Mouse (Mus musculus) limb, embryonic 12.5 days (tissue): ENCODE results near the gene 4930470P17Rik. TPM values are rescaled to one million over a fixed set of nuclear protein-coding genes. Genes with fewer than 3 reads are reported as not detected.
"Not testable (repeated sequence)": the region's sequence is repeated elsewhere in the genome, so short reads cannot be mapped to it uniquely, and the experiment has no call there.

Source experiments
- ATAC-seq: fragments of 200-750 bp; cut with Nextera tagmentation; 2 replicates; pipeline ENCODE4 v1.8.0; 2017; ENCODE audit warnings: low read depth, moderate TSS enrichment; ENCODE audit not compliant: insufficient number of reproducible peaks, insufficient read depth, low FRiP score, low TSS enrichment
- H3K27ac ChIP-seq: fragments of 300-500 bp; sonication (generic); 2 replicates; pipeline ENCODE4 v1.5.1; 2016; ENCODE audit warnings: mild to moderate bottlenecking, moderate library complexity
- H3K27me3 ChIP-seq: fragments of 300-500 bp; sonication (generic); 2 replicates; pipeline ENCODE4 v1.6.1; 2016; ENCODE audit warnings: mild to moderate bottlenecking, moderate library complexity
- H3K36me3 ChIP-seq: fragments of 300-500 bp; sonication (generic); 2 replicates; pipeline ENCODE4 v1.6.1; 2016; ENCODE audit warnings: mild to moderate bottlenecking, moderate library complexity
- H3K4me1 ChIP-seq: fragments of 300-500 bp; sonication (generic); replicated peaks from 2 replicates; pipeline ENCODE4 v1.6.1; 2016
- H3K4me2 ChIP-seq: fragments of 300-500 bp; sonication (generic); 2 replicates; pipeline ENCODE4 v1.6.1; 2016; ENCODE audit warnings: mild to moderate bottlenecking, moderate library complexity
- H3K4me3 ChIP-seq: fragments of 300-500 bp; sonication (generic); replicated peaks from 2 replicates; pipeline ENCODE4 v1.5.1; 2016; ENCODE audit warnings: mild to moderate bottlenecking
- H3K9ac ChIP-seq: fragments of 300-500 bp; sonication (generic); replicated peaks from 2 replicates; pipeline ENCODE4 v1.6.1; 2016; ENCODE audit warnings: mild to moderate bottlenecking, moderate library complexity
- H3K9me3 ChIP-seq: fragments of 300-500 bp; sonication (generic); 2 replicates; pipeline ENCODE4 v1.6.1; 2016; ENCODE audit warnings: mild to moderate bottlenecking, moderate library complexity
- WGBS: fragments of 180-500 bp; shearing (Covaris S2); methylation state at CpG from one replicate; pipeline ENCODE4 v1.1.7; 2016; 5-methylcytosine and 5-hydroxymethylcytosine counted together
- polyA plus RNA-seq: library from polyadenylated mRNA; unstranded; fragments of >200 nt; fragmentation: Nextera tagmentation; extraction: Ambion mirVana; gene quantifications from 2 replicates; pipeline ENCODE4 v1.2.1, GENCODE M21; 2016

The 4930470P17Rik gene
- polyA plus RNA-seq: not detected in 2 replicates

GRCm38 (mm10) chr2:170601917-170602316 lies at the start of gene 4930470P17Rik:
TSS of gene 4930470P17Rik (minus strand) at chr2:170602017.
- Histone ChIP-seq H3K27ac (no peak within 1 kb of the TSS), H3K4me2 (no peak within 1 kb of the TSS), H3K9ac (no peak within 1 kb of the TSS), H3K9me3 (peaks cover 5% of the 10 kb centered on the region), H3K36me3 (no peaks in the 10 kb centered on the region), H3K4me1 (peaks cover 6% of the 10 kb centered on the region), H3K27me3 (no peaks in the 10 kb centered on the region), H3K4me3 (no peak within 1 kb of the TSS)
- WGBS: 65% methylated on average over 9 of the region's 9 CpGs
- ATAC-seq: no peak

DNA sequence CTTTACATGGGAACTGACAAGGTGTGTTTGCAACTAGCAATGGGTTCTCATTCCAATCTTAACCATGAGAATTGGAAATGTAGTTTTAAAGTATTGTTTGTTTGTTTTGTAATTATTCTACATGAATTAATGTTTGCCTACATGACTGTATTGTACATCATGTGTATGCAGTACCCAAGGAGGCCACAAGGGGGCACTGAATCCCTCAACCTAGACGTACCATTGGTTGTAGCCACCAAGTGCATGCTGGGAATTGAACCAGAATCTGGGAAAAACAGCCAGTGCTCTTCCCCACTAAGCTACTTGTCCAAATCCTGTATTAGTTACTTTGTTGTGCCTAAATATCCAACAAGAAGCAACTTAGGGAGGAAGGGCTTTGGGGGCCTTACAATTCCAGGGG lies 49.7 kb upstream of the 4930470P17Rik start:
- Histone ChIP-seq H3K4me1 (no peaks in the 10 kb centered on the region), H3K9ac (no peak overlapping the region)

GRCm38 (mm10) chr2:170648542-170648941 lies 46.7 kb upstream of the 4930470P17Rik start:
- WGBS: 83% methylated on average over 11 of the region's 11 CpGs
- no peak overlapping the region for H3K9ac ChIP-seq
- ATAC-seq: no peak
- H3K9me3 ChIP-seq: 0 out of 2 replicates have a peak, but pooled peaks cover 4% of the 10 kb centered on the region
- H3K4me2 ChIP-seq: no peak overlapping the region
- no peaks in the 10 kb centered on the region for H3K4me1 ChIP-seq
- no peak overlapping the region for H3K27ac ChIP-seq
- no peaks in the 10 kb centered on the region for H3K27me3 ChIP-seq
- H3K4me3 ChIP-seq: no peak overlapping the region
- H3K36me3 ChIP-seq: no peaks in the 10 kb centered on the region

More for the DNA sequence above, 49.7 kb upstream of the 4930470P17Rik start:
- H3K36me3 ChIP-seq: no peaks in the 10 kb centered on the region
- 85% methylated on average over 1 of the region's 1 CpGs for WGBS
- 0 out of 2 replicates have a peak, but pooled peaks cover 4% of the 10 kb centered on the region for H3K9me3 ChIP-seq
- no peak overlapping the region for H3K4me3 ChIP-seq
- H3K4me2 ChIP-seq: no peak overlapping the region
- H3K27me3 ChIP-seq: no peaks in the 10 kb centered on the region
- no peak overlapping the region for H3K27ac ChIP-seq
- ATAC-seq: no peak

DNA sequence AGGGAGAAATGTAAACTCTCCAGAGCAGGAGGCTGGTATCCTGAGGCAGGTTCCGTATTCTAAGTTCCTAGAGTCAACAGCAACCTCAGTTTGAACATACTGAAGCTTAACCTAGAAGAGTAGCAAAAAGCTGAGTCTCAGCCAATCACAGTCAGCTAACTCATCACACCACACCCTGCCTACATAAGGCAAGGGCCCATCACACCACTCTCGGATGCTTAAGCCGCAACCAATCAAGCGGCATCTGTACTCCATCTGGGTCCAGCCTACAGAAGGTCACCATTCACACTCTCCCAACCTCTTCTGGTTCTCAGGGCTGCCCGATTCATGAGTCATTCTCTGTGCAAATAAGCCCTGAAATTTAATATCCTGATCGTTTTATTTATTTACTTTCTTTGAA lies 44.4 kb upstream of the 4930470P17Rik start:
- Histone ChIP-seq H3K4me1 (0 out of 2 replicates have a peak, but pooled peaks cover 6% of the 10 kb centered on the region), H3K4me2 (no peak overlapping the region), H3K27me3 (no peaks in the 10 kb centered on the region), H3K36me3 (no peaks in the 10 kb centered on the region), H3K9me3 (no peaks in the 10 kb centered on the region), H3K4me3 (no peak overlapping the region), H3K27ac (no peak overlapping the region), H3K9ac (no peak overlapping the region)
- ATAC-seq: no peak
- 90% methylated on average over 6 of the region's 6 CpGs for WGBS

DNA sequence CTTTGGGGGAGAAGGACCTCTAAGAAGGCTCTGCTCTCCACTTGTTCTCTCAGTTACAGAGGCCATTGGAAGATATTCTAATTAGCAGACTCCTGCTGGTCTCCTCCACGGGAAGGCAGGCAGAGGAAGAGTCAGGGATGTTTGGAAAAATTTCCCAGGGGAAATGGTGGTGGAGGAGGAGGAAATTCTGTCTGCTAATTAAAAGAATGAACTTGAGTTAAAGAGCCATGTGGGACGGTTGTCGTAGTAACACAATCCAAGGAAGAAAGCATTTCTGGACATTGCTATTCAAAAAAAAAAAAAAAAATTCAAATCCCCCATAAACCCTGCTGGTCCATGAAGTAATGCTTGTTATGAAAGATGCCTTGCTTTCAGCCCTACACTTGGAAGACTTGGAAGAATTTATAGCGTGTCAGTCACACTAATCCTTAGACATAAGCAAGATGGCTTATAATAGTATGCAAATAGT lies 40.6 kb upstream of the 4930470P17Rik start:
- H3K27me3 ChIP-seq: no peaks in the 10 kb centered on the region
- H3K36me3 ChIP-seq: no peaks in the 10 kb centered on the region
- 55% methylated on average over 4 of the region's 4 CpGs for WGBS
- H3K9ac ChIP-seq: no peak overlapping the region
- no peak overlapping the region for H3K4me3 ChIP-seq
- no peaks in the 10 kb centered on the region for H3K9me3 ChIP-seq
- H3K27ac ChIP-seq: no peak overlapping the region
- no peak for ATAC-seq
- peaks cover 21% of the 10 kb centered on the region; the same call in 1 of the 2 replicates for H3K4me1 ChIP-seq
- no peak overlapping the region for H3K4me2 ChIP-seq

DNA sequence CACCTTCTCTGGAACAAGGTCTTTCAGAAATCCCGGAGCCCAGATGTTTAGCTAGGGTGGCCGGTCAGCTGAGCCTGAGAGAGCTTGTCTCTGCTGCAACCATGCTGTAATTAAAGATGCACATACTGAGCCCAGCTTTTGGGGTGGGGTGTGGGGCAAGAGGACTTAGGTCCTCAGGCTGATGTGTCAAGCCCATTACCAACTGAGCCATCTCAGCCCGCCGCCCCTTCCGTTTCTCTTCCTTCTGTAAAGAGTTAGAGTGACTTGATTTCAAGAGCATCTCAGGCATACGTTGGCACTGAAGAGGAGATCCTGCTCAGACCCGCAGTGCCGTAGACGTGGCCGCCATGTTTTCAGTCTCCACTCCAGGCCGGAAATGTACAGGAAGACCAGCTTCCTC lies 38.5 kb upstream of the 4930470P17Rik start:
- Histone ChIP-seq H3K36me3 (no peaks in the 10 kb centered on the region), H3K27ac (no peak overlapping the region), H3K4me2 (no peak overlapping the region), H3K9me3 (no peaks in the 10 kb centered on the region), H3K27me3 (no peaks in the 10 kb centered on the region), H3K9ac (no peak overlapping the region), H3K4me3 (no peak overlapping the region), H3K4me1 (peaks cover 24% of the 10 kb centered on the region; the same call in 1 of the 2 replicates)
- WGBS: 84% methylated on average over 11 of the region's 11 CpGs
- ATAC-seq: no peak

DNA sequence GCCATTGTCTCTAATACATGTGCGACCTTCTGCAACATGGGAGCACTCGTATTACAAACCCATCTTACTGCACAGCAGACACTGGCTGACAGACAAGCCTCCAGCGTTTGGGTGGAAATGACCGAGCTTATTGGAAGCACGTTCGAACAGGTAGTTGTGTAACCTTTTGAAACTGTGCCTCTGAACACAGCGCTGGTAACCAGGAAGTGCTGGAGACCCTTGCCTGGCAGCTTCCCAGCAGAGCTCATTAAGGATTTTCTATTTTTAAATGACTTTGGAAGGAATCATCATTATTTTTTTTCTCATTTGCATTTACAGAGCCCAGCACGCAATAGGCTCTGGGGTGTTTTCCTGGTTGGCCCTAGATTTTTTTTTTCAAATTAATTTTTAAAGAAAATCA lies 36.9 kb upstream of the 4930470P17Rik start:
- H3K4me2 ChIP-seq: no peak overlapping the region; the same call in 1 of the 2 replicates
- no peaks in the 10 kb centered on the region for H3K9me3 ChIP-seq
- WGBS: 50% methylated on average over 8 of the region's 8 CpGs
- H3K36me3 ChIP-seq: no peaks in the 10 kb centered on the region
- ATAC-seq: no peak
- no peaks in the 10 kb centered on the region for H3K27me3 ChIP-seq
- H3K4me1 ChIP-seq: peaks cover 32% of the 10 kb centered on the region
- H3K27ac ChIP-seq: no peak overlapping the region
- H3K4me3 ChIP-seq: no peak overlapping the region
- no peak overlapping the region for H3K9ac ChIP-seq

DNA sequence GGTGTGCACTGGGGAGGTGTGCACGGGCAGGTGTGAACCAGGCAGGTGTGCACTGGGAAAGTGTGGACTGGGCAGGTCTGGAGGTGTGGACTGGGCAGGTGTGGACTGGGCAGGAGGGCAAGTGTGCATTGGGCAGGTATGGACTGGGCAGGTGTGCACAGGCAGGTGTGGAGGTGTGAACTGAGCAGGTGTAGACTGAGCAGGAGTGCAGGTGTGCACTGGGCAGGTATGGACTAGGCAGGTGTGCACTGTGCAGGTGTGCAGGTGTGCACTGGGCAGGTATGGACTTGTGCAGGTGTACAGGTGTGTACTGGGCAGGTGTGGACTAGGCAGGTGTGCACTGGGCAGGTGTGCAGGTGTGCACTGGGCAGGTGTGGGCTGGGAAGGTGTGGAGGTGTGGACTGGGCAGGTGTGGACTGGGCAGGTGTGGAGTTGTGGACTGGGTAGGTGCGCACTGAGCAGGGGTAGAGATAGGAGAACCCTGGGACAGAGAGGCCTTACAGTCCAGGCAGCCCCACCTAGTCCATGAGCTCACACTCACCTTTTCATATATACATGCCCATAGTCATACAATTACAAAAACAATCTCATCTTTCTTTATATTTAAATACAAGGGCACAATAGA lies 31.3 kb upstream of the 4930470P17Rik start:
- Histone ChIP-seq H3K9me3 (peaks cover 7% of the 10 kb centered on the region; the same call in 1 of the 2 replicates), H3K9ac (no peak overlapping the region), H3K4me2 (no peak overlapping the region), H3K4me1 (peaks cover 11% of the 10 kb centered on the region), H3K27ac (no peak overlapping the region), H3K4me3 (no peak overlapping the region), H3K36me3 (no peaks in the 10 kb centered on the region), H3K27me3 (no peaks in the 10 kb centered on the region)
- ATAC-seq: peak; percentile 66; the same call in 1 of the 2 replicates
- 93% methylated on average over 2 of the region's 2 CpGs for WGBS

GRCm38 (mm10) chr2:170632386-170632785 lies 30.6 kb upstream of the 4930470P17Rik start:
- Histone ChIP-seq H3K4me3 (no peak overlapping the region), H3K4me1 (peaks cover 11% of the 10 kb centered on the region), H3K9ac (no peak overlapping the region), H3K4me2 (no peak overlapping the region), H3K27me3 (no peaks in the 10 kb centered on the region), H3K36me3 (no peaks in the 10 kb centered on the region), H3K9me3 (peaks cover 7% of the 10 kb centered on the region; the same call in 1 of the 2 replicates), H3K27ac (no peak overlapping the region)
- ATAC-seq: no peak

DNA sequence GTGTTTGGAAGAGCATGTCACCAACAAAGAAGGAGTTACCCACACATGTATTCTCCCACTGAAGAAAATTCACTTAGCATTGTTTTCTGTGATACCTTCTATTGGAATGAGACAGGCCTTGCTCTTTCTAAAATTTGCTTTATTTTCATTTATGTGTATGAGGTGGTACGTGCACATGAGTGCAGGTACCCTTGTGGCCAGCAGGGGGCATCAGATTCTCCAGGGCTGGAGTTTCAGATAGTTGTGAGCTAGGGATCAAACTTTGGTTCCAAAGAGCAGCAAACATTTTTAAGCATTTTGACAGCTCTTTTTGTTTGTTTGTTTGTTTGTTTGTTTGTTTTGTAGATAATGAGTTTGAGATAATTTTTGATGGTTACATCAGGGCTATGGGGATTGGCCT lies 29.6 kb upstream of the 4930470P17Rik start:
- Histone ChIP-seq H3K4me1 (peaks cover 11% of the 10 kb centered on the region), H3K9ac (no peak overlapping the region), H3K9me3 (peaks cover 7% of the 10 kb centered on the region; the same call in 1 of the 2 replicates), H3K4me3 (no peak overlapping the region), H3K36me3 (no peaks in the 10 kb centered on the region), H3K27me3 (no peaks in the 10 kb centered on the region), H3K27ac (no peak overlapping the region), H3K4me2 (no peak overlapping the region)
- 92% methylated on average over 1 of the region's 1 CpGs for WGBS
- no peak for ATAC-seq

- no peaks in the 10 kb centered on the region for H3K27me3 ChIP-seq
- H3K9me3 ChIP-seq: peaks cover 7% of the 10 kb centered on the region; the same call in 1 of the 2 replicates
- H3K4me3 ChIP-seq: no peak overlapping the region
- no peak overlapping the region for H3K9ac ChIP-seq
- no peak overlapping the region for H3K4me2 ChIP-seq
- no peak for ATAC-seq
- H3K27ac ChIP-seq: no peak overlapping the region
- no peaks in the 10 kb centered on the region for H3K36me3 ChIP-seq
- H3K4me1 ChIP-seq: peaks cover 11% of the 10 kb centered on the region
- 83% methylated on average over 11 of the region's 11 CpGs for WGBS
Observed at GRCm38 (mm10) chr2:170630553-170630952, 28.7 kb upstream of the 4930470P17Rik start.

- WGBS: 79% methylated on average over 11 of the region's 11 CpGs
- not testable (repeated sequence) for H3K9ac ChIP-seq, H3K27me3 ChIP-seq, H3K4me1 ChIP-seq, H3K4me2 ChIP-seq, H3K4me3 ChIP-seq, ATAC-seq, H3K36me3 ChIP-seq, H3K9me3 ChIP-seq, H3K27ac ChIP-seq
Observed at GRCm38 (mm10) chr2:170627991-170628390, 26.2 kb upstream of the 4930470P17Rik start.
